Mouse (Mus musculus): ENCODE results near the gene Setd5. TPM values are rescaled to one million over a fixed set of nuclear protein-coding genes. Genes with fewer than 3 reads are reported as not detected.

The Setd5 gene
- 69.5 and 77.2 TPM in 2 replicates for polyA plus RNA-seq (2015; fragmentation: Nextera tagmentation; extraction: Ambion mirVana)

DNA sequence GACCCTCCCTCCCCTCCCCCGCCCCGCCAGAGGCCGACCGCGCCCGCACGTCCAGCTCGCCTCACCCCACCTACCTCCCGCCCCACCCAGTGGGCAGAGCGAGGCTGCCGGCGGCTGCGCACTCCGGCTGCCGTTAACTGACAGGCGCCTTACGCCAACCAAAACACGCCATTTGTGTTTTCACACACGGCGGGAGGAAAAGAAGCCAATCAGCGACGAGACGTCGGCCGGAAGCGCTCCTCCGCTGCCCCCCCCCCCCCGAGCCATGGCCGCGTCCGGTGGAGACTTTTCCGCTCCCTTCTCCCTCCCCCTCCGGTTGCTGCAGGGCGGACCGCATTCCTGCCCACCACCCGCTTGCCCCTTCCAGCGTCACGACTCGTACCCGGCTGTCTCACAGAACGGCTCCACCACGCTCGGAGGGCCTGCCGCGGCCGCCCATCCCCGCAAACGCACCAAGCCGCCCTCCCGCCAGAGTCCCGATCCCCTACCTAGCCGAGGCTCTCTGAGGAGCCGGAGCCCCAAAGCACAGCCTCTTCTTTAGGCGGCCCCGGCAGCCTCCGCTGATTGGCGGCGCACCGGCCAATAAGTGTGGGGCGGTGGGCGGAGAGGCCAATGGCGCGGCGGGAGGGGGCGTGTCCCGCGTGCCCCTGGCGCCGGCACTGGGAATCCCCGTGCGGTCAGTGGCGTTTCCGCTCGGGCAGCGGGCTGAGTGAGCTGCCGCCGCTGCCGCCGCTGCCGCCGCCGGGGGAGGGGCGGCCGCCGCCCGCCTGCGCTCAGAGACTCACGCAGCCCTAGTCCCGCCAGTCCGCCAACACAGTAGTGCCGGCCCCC is at the start of gene Setd5:
Setd5 (plus strand) TSS at position 680 of the 831 bp plus-strand sequence.
- peaks cover 31% of the 10 kb centered on the region for H3K4me1 ChIP-seq
- WGBS = under 1% methylated on average over 62 of the region's 91 CpGs
- peak; percentile 93 for ATAC-seq (ENCODE audit: borderline replicate concordance, extremely low read depth, low FRiP score, low TSS enrichment)

DNA sequence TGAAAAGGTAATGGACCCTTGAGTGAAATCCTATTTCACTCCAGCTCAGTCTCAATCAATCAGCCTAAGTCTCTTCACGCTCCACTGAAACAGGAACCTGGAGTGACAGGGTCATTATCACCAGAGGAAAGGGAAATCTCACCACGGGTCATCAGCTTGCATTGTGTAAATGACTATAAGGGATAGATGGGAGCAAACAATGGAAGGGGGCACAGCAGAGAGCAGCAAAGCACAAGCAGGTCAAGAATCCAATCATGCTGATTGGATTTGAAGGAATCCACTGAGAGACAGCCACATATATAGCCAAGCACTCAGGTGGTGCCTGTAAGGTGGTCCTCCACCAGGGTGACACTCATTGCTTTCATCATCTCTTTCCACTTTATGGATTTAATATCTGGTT is 49.7 kb upstream of the Setd5 start:
- no peaks in the 10 kb centered on the region for H3K4me1 ChIP-seq
- no peak overlapping the region for H3K4me3 ChIP-seq
- no peak overlapping the region for H3K4me2 ChIP-seq
- no peak overlapping the region for H3K27ac ChIP-seq
- H3K9ac ChIP-seq = no peak overlapping the region
- 20% methylated on average over 2 of the region's 2 CpGs for whole genome bisulfite sequencing
- ATAC-seq (ENCODE audit: borderline replicate concordance, extremely low read depth, low FRiP score, low TSS enrichment) = no peak
- no peaks in the 10 kb centered on the region for H3K9me3 ChIP-seq
- H3K36me3 ChIP-seq = no peaks in the 10 kb centered on the region
- no peaks in the 10 kb centered on the region for H3K27me3 ChIP-seq

More for the DNA sequence above, at the start of gene Setd5:
- Histone ChIP-seq H3K9me3 (no peaks in the 10 kb centered on the region), H3K27ac (peak within 1 kb of the TSS; percentile 100), H3K27me3 (no peaks in the 10 kb centered on the region), H3K4me3 (peak within 1 kb of the TSS; percentile 94), H3K36me3 (no peaks in the 10 kb centered on the region), H3K4me2 (peak within 1 kb of the TSS; percentile 76), H3K9ac (peak within 1 kb of the TSS; percentile 99)

- no peaks in the 10 kb centered on the region for H3K9me3 ChIP-seq
- H3K36me3 ChIP-seq = no peaks in the 10 kb centered on the region
- no peak overlapping the region for H3K4me3 ChIP-seq
- H3K27me3 ChIP-seq = no peaks in the 10 kb centered on the region
- WGBS = 70% methylated on average over 3 of the region's 3 CpGs
- H3K4me2 ChIP-seq = no peak overlapping the region
- H3K27ac ChIP-seq = no peak overlapping the region
- no peak for ATAC-seq (ENCODE audit: borderline replicate concordance, extremely low read depth, low FRiP score, low TSS enrichment)
- no peak overlapping the region for H3K9ac ChIP-seq
- H3K4me1 ChIP-seq = no peaks in the 10 kb centered on the region
These were observed 48.2 kb upstream of the Setd5 start for GRCm38 (mm10) chr6:113029006-113029405.

GRCm38 (mm10) chr6:113030553-113030952 is 46.6 kb upstream of the Setd5 start:
- WGBS = 58% methylated on average over 3 of the region's 3 CpGs
- H3K27ac ChIP-seq = no peak overlapping the region
- H3K36me3 ChIP-seq = no peaks in the 10 kb centered on the region
- H3K9me3 ChIP-seq = no peaks in the 10 kb centered on the region
- H3K4me2 ChIP-seq = no peak overlapping the region
- ATAC-seq (ENCODE audit: borderline replicate concordance, extremely low read depth, low FRiP score, low TSS enrichment) = no peak
- H3K4me3 ChIP-seq = no peak overlapping the region
- H3K27me3 ChIP-seq = no peaks in the 10 kb centered on the region
- H3K9ac ChIP-seq = no peak overlapping the region
- H3K4me1 ChIP-seq = no peaks in the 10 kb centered on the region

GRCm38 (mm10) chr6:113030970-113031660 is 46.0 kb upstream of the Setd5 start:
- Histone ChIP-seq H3K27ac (no peak overlapping the region), H3K36me3 (no peaks in the 10 kb centered on the region), H3K4me2 (no peak overlapping the region), H3K27me3 (no peaks in the 10 kb centered on the region), H3K4me1 (no peaks in the 10 kb centered on the region), H3K9ac (no peak overlapping the region), H3K9me3 (no peaks in the 10 kb centered on the region), H3K4me3 (no peak overlapping the region)
- no peak for ATAC-seq (ENCODE audit: borderline replicate concordance, extremely low read depth, low FRiP score, low TSS enrichment)
- WGBS = 53% methylated on average over 10 of the region's 10 CpGs

DNA sequence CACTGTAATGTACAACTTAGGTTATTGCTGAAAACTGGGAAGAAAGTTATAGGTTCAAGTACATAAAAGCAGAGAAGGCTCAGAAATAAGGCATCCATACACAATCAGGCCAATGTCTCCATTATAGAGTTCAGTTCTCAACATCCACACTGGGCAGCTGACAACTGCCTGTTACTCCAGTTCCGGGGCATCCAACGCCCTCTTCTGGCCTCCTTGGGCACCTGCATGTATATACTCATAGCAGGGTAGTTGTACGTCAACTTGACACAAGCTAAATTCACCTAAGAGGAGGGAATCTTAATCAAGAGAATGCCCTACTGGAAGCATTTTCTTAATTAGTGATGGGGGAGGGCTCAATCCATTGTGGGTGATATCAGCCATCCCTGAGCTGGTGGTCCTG is 45.0 kb upstream of the Setd5 start:
- Histone ChIP-seq H3K27me3 (no peaks in the 10 kb centered on the region), H3K36me3 (no peaks in the 10 kb centered on the region), H3K9ac (no peak overlapping the region), H3K4me2 (no peak overlapping the region), H3K27ac (no peak overlapping the region), H3K9me3 (no peaks in the 10 kb centered on the region), H3K4me1 (no peaks in the 10 kb centered on the region), H3K4me3 (no peak overlapping the region)
- WGBS = 57% methylated on average over 3 of the region's 3 CpGs
- ATAC-seq (ENCODE audit: borderline replicate concordance, extremely low read depth, low FRiP score, low TSS enrichment) = no peak

- WGBS = 83% methylated on average over 2 of the region's 2 CpGs
- H3K27me3 ChIP-seq = no peaks in the 10 kb centered on the region
- ATAC-seq (ENCODE audit: borderline replicate concordance, extremely low read depth, low FRiP score, low TSS enrichment) = no peak
- H3K9ac ChIP-seq = no peak overlapping the region
- H3K36me3 ChIP-seq = no peaks in the 10 kb centered on the region
- H3K27ac ChIP-seq = no peak overlapping the region
- no peak overlapping the region for H3K4me2 ChIP-seq
- no peak overlapping the region for H3K4me3 ChIP-seq
- no peaks in the 10 kb centered on the region for H3K9me3 ChIP-seq
- peaks cover under 1% of the 10 kb centered on the region for H3K4me1 ChIP-seq
These were observed 44.0 kb upstream of the Setd5 start for GRCm38 (mm10) chr6:113033185-113033584.

GRCm38 (mm10) chr6:113034466-113034865 is 42.7 kb upstream of the Setd5 start:
- Histone ChIP-seq H3K27me3 (no peaks in the 10 kb centered on the region), H3K36me3 (no peaks in the 10 kb centered on the region), H3K4me3 (no peak overlapping the region), H3K27ac (no peak overlapping the region), H3K9ac (no peak overlapping the region), H3K4me2 (no peak overlapping the region), H3K4me1 (peaks cover 8% of the 10 kb centered on the region), H3K9me3 (no peaks in the 10 kb centered on the region)
- ATAC-seq (ENCODE audit: borderline replicate concordance, extremely low read depth, low FRiP score, low TSS enrichment) = no peak
- WGBS = 73% methylated on average over 6 of the region's 6 CpGs

- no peak for ATAC-seq (ENCODE audit: borderline replicate concordance, extremely low read depth, low FRiP score, low TSS enrichment)
These were observed 40.5 kb upstream of the Setd5 start for GRCm38 (mm10) chr6:113036463-113037175.

GRCm38 (mm10) chr6:113037946-113038734 is 39.0 kb upstream of the Setd5 start:
- peak overlapping the region; percentile 24 for H3K4me3 ChIP-seq
- H3K27ac ChIP-seq = 0 out of 2 replicates have a peak overlapping the region, but pooled peaks have one; percentile 32
- peak overlapping the region; percentile 13 for H3K9ac ChIP-seq
- ATAC-seq (ENCODE audit: borderline replicate concordance, extremely low read depth, low FRiP score, low TSS enrichment) = peak; percentile 39; the same call in 1 of the 2 replicates
- H3K27me3 ChIP-seq = no peaks in the 10 kb centered on the region
- peak overlapping the region; percentile 51 for H3K4me2 ChIP-seq
- H3K9me3 ChIP-seq = no peaks in the 10 kb centered on the region
- peaks cover 8% of the 10 kb centered on the region for H3K4me1 ChIP-seq
- 5% methylated on average over 19 of the region's 19 CpGs for WGBS
- H3K36me3 ChIP-seq = no peaks in the 10 kb centered on the region

More at GRCm38 (mm10) chr6:113036463-113037175, 40.5 kb upstream of the Setd5 start:
- peaks cover 8% of the 10 kb centered on the region for H3K4me1 ChIP-seq
- no peak overlapping the region for H3K27ac ChIP-seq
- H3K9me3 ChIP-seq = no peaks in the 10 kb centered on the region
- no peaks in the 10 kb centered on the region for H3K27me3 ChIP-seq
- H3K4me3 ChIP-seq = no peak overlapping the region
- no peak overlapping the region for H3K4me2 ChIP-seq
- no peaks in the 10 kb centered on the region for H3K36me3 ChIP-seq
- WGBS = 59% methylated on average over 4 of the region's 4 CpGs
- H3K9ac ChIP-seq = no peak overlapping the region

DNA sequence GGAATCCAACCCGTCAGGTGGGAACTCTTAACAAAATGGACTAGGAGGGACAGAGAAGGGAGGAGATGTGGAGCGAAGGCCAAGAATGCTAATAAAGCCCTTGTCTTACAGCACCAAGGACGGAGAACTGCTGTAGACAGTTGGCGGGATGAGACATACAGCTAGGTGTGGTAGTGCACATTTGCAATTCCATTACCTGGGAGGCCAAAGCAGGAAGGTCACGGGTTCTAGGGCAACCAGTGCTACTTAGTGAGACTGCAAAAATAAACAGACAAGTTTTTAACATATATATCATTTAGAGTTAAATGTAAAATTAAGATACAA is 38.5 kb upstream of the Setd5 start:
- H3K36me3 ChIP-seq = no peaks in the 10 kb centered on the region
- H3K27ac ChIP-seq = 0 out of 2 replicates have a peak overlapping the region, but pooled peaks have one; percentile 32
- H3K9ac ChIP-seq = 0 out of 2 replicates have a peak overlapping the region, but pooled peaks have one; percentile 11
- ATAC-seq (ENCODE audit: borderline replicate concordance, extremely low read depth, low FRiP score, low TSS enrichment) = no peak
- 37% methylated on average over 5 of the region's 5 CpGs for WGBS
- H3K27me3 ChIP-seq = no peaks in the 10 kb centered on the region
- H3K4me1 ChIP-seq = peaks cover 8% of the 10 kb centered on the region
- H3K4me2 ChIP-seq = peak overlapping the region; percentile 51
- no peak overlapping the region for H3K4me3 ChIP-seq
- no peaks in the 10 kb centered on the region for H3K9me3 ChIP-seq

All from lung, embryonic 15.5 days (tissue).